Mouse (Mus musculus) olfactory bulb, adult 2 months (tissue): ENCODE measurements around the gene Igsf21.

Experiments
- CTCF ChIP-seq: fragments of 200-500 bp; IDR thresholded peaks from 2 replicates; pipeline ENCODE4 v1.5.1; 2012; ENCODE audit warnings: low read depth, mild to moderate bottlenecking, low read length, moderate library complexity; ENCODE audit not compliant: insufficient read depth
- POLR2A ChIP-seq: fragments of 200-500 bp; IDR thresholded peaks from 2 replicates; pipeline ENCODE4 v1.6.1; 2012; ENCODE audit warnings: mild to moderate bottlenecking, low read depth, low read length, moderate library complexity; ENCODE audit not compliant: insufficient read depth

- TF ChIP-seq CTCF (no peak), POLR2A (no peak)
Observed at GRCm38 (mm10) chr4:140128116-140128515, 118.5 kb downstream of the Igsf21 start.
